Mouse (Mus musculus) fibroblast of lung, adult 2 months (primary cell): ENCODE data around the gene Ptgdr2.
A peak's percentile ranks its signal among the peaks of the same experiment; 100 is the strongest.

ENCODE experiments used
- DNase-seq: peaks from one replicate; pipeline ENCODE4 v3.0.0-alpha.2; 2011; ENCODE audit warnings: low read depth

The Ptgdr2 gene

DNA sequence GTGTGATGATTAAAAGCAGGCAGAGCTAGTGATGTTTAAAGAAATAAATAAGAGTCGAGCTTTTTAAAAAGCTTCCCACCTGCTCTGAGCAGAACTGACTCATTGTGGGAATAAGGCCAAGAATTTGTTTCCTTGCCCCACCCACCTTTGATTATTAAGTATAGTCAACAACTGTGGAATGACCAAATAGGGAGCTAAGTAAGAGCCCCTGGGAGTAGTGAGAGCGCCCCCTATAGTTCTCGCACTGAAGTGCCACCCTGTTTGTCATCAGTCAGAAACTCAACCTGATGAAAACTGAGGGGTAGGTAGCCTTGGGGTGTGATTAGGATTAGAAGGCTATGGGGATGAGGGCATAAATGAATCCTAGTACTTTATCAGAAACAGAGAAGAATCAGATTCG, 39.4 kb downstream of the Ptgdr2 start:
- DNase-seq = no peak

DNA sequence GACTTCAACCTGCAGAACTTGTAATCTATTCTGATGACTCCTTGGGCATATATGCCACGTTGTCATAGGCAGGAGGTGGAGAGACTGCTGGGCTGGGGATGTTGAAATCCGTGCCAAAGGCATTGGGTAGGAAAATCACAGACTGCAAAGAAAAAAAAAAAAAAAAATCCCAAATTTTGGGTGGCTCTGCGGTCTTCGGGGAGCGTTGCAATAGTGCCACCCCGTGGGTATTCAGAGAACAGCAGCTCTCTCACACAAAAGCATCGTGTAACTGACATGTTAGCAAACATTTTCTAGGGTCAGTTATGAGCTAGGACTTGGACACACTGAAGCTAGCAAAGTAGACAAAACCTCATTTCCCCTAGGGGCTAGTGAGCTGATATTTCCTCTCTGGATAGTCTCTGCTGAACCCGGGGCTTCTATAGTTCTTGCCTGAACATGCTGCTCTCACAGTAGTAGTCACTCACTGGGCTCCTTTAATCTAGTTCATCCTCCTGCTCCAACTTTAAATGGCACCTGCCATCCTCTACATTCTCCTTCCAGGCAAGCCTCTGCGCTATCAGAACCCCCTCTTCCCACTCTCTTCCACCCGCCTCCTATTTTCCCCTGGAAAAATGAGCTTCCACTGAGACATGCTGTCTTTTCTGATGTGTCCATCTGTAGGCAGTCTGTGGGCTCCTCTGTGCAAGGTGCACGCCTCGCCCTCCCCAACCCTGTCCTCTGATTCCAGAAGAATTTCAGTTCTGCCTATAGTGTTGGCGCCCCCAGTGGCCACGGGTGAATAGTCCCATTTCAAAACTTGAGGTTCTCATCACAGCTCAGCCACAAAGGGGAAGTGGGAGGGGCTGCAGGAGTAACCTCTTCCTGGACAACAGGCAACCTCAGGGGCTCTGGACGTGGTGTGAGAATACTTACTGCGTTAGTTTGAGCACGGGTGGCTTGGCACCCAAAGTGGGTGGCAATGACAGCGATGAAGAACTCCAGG, 42.5 kb downstream of the Ptgdr2 start:
- DNase-seq = peak; percentile 42

DNA sequence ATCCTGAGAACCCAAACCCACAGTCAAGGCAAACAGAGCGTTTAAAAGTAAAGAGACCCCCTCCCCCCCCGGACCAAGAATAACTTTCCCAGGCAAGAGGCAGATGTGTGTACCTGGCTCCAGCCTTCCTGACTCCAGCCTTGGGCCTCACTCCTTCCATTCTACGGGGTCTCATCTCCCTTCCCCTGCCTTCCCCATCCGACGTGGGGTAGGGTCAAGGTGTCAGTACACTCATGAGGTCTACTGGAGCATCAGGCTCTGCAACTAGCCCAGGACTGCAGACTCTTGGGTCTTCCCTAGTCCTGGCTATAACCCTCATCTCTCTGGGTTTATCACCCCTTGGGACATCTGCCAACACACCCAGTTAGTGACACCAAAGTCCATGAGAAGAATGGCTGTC, 43.2 kb downstream of the Ptgdr2 start:
- DNase-seq = no peak

DNA sequence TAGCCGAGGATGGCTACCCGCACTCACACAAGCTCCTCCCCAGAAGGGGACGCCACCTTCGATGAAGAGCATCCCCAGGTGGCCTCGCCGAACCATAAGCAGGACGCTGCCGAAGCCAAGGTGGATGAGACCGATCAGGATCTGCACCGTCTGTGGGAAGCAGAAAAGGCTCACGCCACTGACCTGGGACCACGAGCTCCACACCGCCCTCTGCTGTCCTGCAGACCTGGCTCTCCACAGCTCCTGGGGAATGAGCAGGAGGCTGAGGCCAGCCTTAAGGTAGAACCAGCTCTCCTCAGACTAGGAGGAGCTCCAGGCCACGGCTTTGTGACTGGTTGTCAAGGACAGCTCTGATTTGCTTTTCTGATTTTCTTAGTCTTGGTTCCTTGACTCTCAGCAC, 46.2 kb downstream of the Ptgdr2 start:
- DNase-seq = no peak

DNA sequence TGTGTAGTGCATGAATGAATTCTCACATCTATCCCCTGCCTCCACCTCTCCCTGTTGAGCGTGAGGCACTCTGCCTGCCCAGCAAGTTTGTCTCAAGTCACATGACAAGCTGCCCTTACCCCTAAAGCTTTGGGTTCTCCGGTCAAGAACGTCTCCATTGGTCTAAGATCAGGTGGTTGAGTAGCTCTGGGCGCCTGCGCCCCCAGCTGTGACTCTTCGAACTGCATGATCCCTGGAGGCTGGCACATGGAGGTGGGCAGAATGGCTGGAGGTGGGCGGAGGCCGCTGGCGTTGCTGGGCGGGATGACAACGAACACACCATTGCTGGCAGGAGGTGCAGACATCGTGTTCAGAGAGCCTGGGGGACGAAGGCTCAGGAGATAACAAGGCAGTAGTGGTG, 47.6 kb downstream of the Ptgdr2 start:
- no peak for DNase-seq

DNA sequence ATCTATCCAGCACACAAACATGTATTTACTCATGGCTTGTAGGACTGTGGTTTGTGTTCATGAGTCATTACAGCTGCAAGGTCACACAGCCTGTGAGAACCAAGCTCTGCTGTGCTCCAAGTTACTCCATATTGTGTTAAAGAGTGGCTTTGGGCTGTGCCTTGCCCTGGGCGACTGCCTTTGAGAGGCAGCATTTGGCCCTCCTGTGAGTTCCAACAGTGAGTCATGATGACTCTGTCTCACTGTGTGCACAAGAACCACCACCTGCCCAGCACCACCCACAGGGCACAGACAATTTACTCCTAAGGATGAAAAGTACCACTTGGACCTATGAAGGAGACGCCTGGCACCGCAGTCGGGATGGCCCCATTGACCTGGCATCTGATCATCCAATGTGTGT, 48.9 kb downstream of the Ptgdr2 start:
- peak; percentile 25 for DNase-seq

DNA sequence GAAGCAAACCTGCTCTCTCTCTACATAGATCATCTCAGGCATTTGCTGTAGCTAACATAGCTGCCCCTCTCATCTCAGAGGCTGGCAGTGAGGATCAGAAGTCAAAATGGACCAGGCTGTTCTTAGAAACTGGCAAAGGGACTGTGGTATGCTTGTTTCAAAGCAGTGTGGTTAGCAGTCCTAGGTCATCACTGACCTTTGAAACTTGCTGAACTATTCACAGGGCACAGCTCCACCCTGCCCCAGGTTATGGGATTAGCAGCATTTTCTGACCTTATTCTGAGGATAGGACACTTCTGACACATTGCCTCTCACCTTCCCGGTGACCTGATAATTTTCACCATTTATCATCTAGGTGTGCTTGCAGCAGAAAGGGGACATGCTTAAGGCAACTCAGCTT, 51.6 kb downstream of the Ptgdr2 start:
- no peak for DNase-seq

DNA sequence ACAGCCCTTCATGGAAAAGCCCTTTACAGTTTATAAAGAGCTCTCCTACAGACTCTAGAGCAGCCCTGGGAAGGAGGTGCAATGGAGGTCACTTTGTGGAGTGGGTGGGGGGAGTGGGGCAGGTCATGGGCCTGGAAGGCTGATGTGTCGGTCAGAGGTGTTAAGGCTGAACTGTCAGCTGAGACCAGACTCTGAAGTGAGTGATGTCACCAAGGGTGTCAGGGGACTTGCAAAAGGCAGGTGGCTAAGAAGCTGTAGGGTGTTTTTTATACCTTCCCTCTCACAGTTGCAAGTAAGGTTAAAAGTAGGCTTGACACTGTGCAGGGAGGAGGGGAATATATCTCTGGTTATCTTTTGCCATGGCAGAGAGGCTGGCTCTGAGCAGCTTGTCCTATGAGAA, 53.8 kb downstream of the Ptgdr2 start:
- DNase-seq = no peak

DNA sequence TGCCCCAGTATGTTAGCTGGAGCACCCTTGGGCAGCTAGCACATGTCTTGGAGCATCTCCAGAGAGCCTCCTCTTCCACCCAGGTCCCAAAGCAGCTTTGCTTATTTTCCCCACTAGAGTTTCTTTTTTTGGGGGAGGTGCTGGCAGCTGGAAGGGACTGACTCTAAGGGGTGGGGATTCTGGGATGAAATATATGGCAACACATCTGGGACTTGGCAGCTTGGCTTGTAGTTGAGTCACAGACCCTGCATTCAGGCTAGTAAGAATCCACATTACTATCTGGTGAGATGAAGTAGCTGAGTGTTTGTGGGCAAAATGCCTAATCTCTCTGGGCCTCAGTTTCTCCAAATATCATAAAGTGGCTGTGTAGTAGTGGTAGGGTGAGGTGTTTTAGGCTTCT, 55.0 kb downstream of the Ptgdr2 start:
- DNase-seq = no peak
